Mouse (Mus musculus) activated CD4-positive, CD25-positive, alpha-beta regulatory T cell, adult 4 months (primary cell): ENCODE results near the gene 4833420G17Rik. TPM values are rescaled to one million over a fixed set of nuclear protein-coding genes. Genes with fewer than 3 reads are reported as not detected.
A peak's percentile ranks its signal among the peaks of the same experiment; 100 is the strongest.
"Not testable (repeated sequence)": the region's sequence is repeated elsewhere in the genome, so short reads cannot be mapped to it uniquely, and the experiment has no call there.

Experiments used
- ATAC-seq: one replicate; pipeline ENCODE4 v1.8.0; 2017
- polyA plus RNA-seq, 2 experiments: library from polyadenylated mRNA; unstranded; fragments of 100-300 nt; shearing (Covaris generic); gene quantifications; one replicate each; pipeline ENCODE4 v1.2.1; 2017

The 4833420G17Rik gene
- polyA plus RNA-seq: 10 to 100 TPM; 79.0 to 99.7 TPM

GRCm38 (mm10) chr13:119462596-119463560, at the start of gene 4833420G17Rik:
Gene 4833420G17Rik (plus strand): TSS chr13:119462768.
- peak; percentile 98 for ATAC-seq

- no peak for ATAC-seq
Observed at GRCm38 (mm10) chr13:119413026-119413425, 49.5 kb upstream of the 4833420G17Rik start.

GRCm38 (mm10) chr13:119418479-119418878, 44.1 kb upstream of the 4833420G17Rik start:
- ATAC-seq: no peak

GRCm38 (mm10) chr13:119430164-119430563, 32.4 kb upstream of the 4833420G17Rik start:
- no peak for ATAC-seq

- ATAC-seq: no peak
Observed at GRCm38 (mm10) chr13:119432041-119432440, 30.5 kb upstream of the 4833420G17Rik start.

GRCm38 (mm10) chr13:119434359-119434758, 28.2 kb upstream of the 4833420G17Rik start:
- ATAC-seq: no peak

- no peak for ATAC-seq
Observed at GRCm38 (mm10) chr13:119442244-119442643, 20.3 kb upstream of the 4833420G17Rik start.

- ATAC-seq: no peak
Observed at GRCm38 (mm10) chr13:119453563-119453962, 9.0 kb upstream of the 4833420G17Rik start.

- ATAC-seq: no peak
Observed at GRCm38 (mm10) chr13:119455082-119455481, 7.5 kb upstream of the 4833420G17Rik start.

- ATAC-seq: no peak
Observed at GRCm38 (mm10) chr13:119456342-119456741, 6.2 kb upstream of the 4833420G17Rik start.

- ATAC-seq: no peak
Observed at GRCm38 (mm10) chr13:119461900-119462595, 520 bp upstream of the 4833420G17Rik start.

- no peak for ATAC-seq
Observed at GRCm38 (mm10) chr13:119476631-119477030, 14.1 kb downstream of the 4833420G17Rik start.

- ATAC-seq: no peak
Observed at GRCm38 (mm10) chr13:119477789-119478188, 15.2 kb downstream of the 4833420G17Rik start.

GRCm38 (mm10) chr13:119487354-119487753, 24.8 kb downstream of the 4833420G17Rik start:
- no peak for ATAC-seq

GRCm38 (mm10) chr13:119487880-119488580, 25.5 kb downstream of the 4833420G17Rik start, which contains the start of the genes Tmem267 and 3110070M22Rik:
Gene Tmem267 (plus strand): TSS chr13:119488039.
Gene 3110070M22Rik (minus strand): TSS chr13:119488383.
- no peak for ATAC-seq

- ATAC-seq: not testable (repeated sequence)
Observed at GRCm38 (mm10) chr13:119492083-119492482, 29.5 kb downstream of the 4833420G17Rik start.

GRCm38 (mm10) chr13:119494938-119495337, 32.4 kb downstream of the 4833420G17Rik start:
- not testable (repeated sequence) for ATAC-seq

Other genes starting within 250 kb of the 4833420G17Rik start
- 10 to 100 TPM; 41.4 to 48.2 TPM for gene Paip1, start 34.2 kb upstream of the 4833420G17Rik start, polyA plus RNA-seq
- gene Tmem267, start 25.3 kb downstream of the 4833420G17Rik start, polyA plus RNA-seq: 1 to 10 TPM; 2.6 to 3.1 TPM
- gene 3110070M22Rik, start 25.6 kb downstream of the 4833420G17Rik start, polyA plus RNA-seq: under 1 TPM in 1 of 2 experiments, not detected in 1; 0.79 TPM
- gene Ccl28, start 161.1 kb downstream of the 4833420G17Rik start, polyA plus RNA-seq: under 1 TPM in 1 of 2 experiments, not detected in 1; 0.26 TPM
- gene Hmgcs1, start 227.6 kb downstream of the 4833420G17Rik start, polyA plus RNA-seq: 10 to 100 TPM; 51.0 to 58.3 TPM